Mouse (Mus musculus) spleen, postnatal 10 days (tissue): ENCODE measurements around the gene Pcsk1.

Experiments
- DNase-seq, 2 experiments: peaks; one replicate each; pipeline ENCODE4 v3.0.0; 2021 to 2022; ENCODE audit warnings: low spot score in 2 of 2

Gene Pcsk1

DNA sequence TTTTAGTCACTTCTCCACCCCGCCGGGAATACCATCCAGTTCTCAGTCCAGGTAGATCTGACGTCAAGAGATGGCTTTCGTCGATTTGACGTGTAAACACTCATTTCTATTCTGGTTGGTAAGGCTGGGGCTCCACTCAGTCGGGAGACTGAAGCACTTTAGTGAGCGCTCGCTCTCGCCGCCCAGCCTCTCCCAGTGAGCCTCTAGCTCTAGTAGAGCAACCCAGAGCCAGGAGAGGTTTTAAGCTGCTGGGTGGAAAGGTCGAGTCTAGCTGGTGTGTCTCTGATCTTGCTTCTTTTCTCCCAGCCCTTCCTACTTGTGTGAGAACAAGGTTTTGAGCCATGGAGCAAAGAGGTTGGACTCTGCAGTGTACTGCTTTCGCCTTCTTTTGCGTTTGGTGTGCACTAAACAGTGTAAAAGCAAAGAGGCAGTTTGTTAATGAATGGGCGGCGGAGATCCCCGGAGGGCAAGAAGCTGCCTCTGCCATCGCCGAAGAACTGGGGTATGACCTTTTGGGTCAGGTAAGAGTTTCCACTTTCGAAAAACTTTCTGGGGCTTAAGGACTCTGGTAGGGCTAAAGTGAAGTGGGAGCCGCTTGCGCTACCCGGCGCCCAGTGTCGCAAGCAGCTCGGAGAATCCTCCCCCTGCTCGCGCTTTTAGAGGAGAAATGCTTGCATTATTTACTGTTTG lies at the start of gene Pcsk1:
Gene Pcsk1 (plus strand): TSS at position 106 of the 690 bp plus-strand sequence.
- no peak for DNase-seq

DNA sequence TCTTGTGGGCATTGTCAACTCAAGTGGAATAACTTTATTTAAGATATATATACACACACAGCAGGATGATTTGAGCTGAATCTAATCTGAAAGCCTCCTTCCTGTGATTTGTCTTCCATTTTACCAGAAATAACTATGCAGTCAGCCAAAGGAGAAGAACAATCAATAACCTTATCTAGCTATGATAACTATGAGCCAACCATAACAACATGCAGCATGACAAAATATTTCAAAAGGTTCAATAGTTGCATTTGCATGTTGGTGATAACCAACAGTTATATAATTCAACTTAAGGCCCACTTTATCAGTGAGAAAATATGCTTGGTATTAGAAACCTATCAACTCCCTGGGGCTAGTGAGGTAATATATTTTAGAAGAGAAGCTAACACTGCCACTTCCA lies 30.8 kb upstream of the Pcsk1 start:
- no peak for DNase-seq

DNA sequence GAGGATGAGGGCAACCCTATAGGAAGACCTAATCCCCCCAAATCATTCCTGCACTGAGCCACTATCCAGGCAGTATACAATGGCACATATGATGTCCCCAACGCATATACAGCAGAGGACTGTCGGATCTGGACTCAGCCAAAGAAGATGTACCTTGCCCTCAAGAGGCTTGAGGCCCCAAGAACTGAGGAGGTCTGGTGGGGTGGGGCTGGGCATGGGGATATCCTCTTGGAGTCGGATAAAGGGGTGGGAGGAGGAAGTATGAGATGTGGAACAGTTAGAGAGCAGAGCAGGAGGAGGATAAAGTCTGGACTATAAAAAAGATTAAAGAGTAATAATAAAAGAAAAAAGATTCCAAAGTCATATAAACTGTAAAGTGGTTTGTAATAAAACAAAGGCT lies 25.7 kb upstream of the Pcsk1 start:
- DNase-seq, result no peak

DNA sequence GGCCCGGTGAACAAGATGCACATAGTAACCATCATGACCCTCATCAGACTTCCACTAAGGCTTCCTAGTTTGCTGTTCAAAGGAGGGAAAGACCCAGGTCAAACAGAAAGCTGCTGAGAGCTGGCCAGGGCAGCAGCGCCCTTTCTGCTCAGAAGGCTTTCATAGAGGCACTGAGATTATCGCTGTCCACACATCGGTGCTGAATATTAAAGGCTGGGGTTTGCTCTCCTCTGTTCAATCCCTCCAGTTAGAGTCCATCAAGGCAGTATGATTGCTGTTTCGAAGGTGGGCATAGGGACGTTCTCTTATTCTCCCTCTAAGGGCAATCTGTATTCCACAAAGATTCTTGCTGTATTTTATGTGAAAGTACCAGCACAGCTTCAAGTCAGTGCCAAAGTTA lies 1.0 kb upstream of the Pcsk1 start:
- no peak for DNase-seq

DNA sequence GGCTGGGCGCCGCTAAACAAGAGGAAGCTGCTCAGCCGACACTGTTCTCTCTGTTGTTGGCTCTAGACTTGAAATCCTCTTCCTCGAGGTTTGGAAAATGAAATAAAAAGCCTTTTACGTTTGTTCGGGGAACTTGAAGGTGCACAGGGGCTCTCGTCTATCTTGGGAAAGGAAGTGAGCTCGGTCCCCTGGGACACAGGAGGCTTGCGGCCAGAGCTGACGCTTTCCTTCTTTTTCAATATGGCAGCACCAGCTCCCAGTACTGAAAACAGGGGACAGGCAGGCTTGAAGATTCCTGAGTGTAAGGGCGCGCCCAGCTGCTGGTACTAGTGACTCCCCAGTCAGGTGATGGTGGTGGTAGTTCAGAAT lies 769 bp downstream of the Pcsk1 start:
- DNase-seq, result no peak

DNA sequence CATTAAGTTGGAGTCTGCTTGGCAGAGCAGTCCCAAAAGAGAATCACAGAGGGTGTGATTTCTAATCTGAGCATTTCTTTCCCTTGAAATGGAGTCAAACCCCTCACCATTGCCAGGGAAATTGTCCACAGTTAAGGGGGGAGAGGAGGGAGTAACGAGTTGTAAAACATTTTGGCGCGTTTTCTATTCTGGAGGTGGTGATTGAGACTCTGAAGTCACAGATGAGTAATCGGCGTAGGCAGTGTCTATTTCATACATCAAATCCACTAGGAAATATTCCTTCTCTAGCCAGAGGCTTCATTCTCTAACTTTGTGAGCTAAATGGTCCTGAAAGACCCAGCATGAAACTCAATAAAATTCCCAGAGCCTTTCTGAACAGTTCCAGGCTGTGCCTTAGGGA lies 1.4 kb downstream of the Pcsk1 start:
- no peak for DNase-seq

DNA sequence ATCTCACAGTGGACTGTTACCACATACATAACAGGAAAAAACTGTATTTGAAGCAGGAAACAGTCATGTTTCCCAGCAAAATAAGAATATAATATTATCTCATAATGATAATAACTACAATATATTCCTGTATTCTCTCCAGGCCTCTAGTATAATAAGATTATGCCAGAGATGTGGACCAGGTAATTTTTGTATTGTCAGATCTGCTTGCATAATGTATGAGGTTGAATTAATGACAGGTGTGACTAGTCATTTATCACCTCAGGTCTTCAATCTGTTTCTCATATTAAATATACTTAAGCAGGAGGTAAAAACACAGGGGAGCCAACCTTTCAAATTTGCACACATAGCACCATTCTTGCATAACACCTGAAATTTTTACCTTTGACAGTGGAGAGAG lies 5.9 kb downstream of the Pcsk1 start:
- no peak for DNase-seq

DNA sequence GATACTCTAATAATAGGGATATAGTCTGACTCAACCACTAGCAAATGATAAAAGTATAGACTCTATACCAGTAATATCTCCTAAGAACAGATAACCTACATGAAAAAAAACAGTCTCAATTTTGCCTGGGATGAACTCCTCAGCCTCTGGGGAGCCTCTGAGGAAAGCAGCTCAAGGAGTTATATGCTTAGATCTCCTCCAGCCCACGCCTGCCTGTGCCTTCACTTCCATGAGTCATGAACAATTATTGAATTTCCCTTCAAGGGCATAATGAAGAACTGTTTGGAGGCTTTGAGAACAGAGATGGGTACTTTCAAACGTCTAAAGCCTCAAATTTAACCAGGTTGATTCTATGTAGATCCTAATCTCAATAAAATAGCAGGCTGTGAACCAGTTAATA lies 23.5 kb downstream of the Pcsk1 start:
- no peak for DNase-seq

DNA sequence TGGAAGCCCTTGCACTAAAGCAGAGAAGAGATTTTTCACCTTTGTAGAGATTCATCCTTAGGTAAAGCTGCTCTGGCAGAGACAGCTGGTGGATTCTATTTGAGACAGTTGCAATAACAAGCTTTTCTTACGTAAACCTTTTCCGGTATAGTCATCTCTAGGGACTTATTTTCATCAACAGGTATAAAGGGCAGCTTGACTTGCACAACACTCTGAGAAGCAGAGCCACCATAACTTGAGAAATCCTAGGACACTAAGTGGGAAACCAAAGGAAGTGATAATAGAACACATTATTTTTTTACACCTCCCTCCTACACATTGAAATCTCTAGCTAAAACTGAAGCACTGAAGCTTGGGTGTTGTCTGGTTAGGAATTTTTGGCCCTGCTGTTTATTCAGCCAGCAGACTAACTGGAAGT lies 24.4 kb downstream of the Pcsk1 start:
- DNase-seq, result no peak

DNA sequence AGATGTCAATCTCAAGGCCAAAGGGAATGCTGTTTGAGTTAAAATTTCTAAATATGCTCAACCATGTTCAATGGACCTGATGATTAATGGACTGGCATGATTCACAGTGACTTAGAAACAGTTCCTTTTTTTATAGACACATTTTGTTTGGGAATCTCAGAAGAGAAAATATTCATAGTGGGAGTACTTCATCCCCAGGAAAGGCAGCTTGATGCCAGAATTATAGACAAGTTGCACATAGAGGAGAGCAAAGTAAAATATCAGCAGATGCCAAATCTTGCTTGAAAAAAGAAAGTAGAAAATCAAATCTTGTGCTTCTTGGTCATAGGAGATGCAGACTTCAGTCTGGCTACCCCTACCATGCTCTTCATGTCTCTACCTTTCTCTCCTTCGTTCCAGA lies 25.2 kb downstream of the Pcsk1 start:
- no peak for DNase-seq

DNA sequence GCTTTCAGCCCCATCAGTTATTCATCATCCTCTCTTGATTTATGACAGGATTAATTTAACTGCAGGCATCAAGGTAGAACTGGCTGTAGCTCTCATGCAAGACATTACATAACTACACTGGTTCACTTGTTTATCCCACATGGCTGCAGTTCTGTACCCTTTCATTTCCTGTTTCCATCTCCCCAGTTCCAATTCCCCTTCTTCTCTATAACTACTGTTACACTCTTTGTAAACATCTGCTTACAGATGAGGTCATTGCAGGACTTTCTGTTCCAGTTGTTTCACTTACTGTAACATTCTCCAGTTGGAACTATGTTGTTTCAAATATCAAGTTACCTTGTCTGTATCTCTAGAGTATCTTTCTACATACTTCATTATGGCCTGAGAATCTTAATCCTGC lies 46.2 kb downstream of the Pcsk1 start:
- DNase-seq, result no peak

DNA sequence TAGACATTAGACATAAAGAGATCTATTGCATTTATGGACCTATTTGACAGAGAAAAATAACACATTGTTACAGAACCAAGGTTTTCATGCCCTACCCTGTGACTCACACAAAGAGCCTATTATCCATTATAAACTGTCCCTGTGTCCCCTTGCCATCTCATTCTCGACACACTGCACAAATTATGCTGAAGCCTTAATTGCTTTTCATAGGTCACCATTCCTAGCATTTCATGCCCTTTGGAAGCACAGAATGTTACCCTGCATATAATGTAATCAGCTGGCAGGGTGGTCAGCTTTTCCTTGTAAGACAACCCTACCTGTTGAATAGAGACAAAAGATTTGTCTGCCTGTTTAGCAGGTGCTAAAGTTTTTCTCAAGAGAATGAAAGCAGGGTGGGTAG lies 71.0 kb downstream of the Pcsk1 start:
- no peak for DNase-seq

DNA sequence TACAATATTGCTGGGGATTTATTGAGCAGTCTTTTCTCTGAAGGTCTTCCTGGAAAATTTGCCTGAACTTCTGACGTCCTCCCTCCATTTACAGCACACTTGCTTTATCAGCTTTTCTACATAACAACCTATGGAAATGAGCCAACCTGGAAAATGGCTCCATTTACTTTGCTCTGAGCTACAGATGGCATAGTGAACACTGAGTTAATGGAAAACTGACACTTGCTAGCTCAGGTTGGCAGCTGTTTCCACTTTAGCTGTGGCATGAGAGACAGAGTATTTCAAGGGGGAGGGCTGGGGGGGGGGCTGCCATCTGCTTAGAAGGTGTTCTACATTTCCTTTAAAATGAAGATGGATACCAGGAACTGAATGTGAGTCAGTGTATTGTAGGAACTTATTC lies 73.8 kb downstream of the Pcsk1 start:
- no peak for DNase-seq
